Mouse (Mus musculus): Measurements from ENCODE around the gene Pga5. TPM values are rescaled to one million over a fixed set of nuclear protein-coding genes. Genes with fewer than 3 reads are reported as not detected.

Pga5 gene
- polyA plus RNA-seq (2017; shearing (Covaris generic)) = not detected

DNA sequence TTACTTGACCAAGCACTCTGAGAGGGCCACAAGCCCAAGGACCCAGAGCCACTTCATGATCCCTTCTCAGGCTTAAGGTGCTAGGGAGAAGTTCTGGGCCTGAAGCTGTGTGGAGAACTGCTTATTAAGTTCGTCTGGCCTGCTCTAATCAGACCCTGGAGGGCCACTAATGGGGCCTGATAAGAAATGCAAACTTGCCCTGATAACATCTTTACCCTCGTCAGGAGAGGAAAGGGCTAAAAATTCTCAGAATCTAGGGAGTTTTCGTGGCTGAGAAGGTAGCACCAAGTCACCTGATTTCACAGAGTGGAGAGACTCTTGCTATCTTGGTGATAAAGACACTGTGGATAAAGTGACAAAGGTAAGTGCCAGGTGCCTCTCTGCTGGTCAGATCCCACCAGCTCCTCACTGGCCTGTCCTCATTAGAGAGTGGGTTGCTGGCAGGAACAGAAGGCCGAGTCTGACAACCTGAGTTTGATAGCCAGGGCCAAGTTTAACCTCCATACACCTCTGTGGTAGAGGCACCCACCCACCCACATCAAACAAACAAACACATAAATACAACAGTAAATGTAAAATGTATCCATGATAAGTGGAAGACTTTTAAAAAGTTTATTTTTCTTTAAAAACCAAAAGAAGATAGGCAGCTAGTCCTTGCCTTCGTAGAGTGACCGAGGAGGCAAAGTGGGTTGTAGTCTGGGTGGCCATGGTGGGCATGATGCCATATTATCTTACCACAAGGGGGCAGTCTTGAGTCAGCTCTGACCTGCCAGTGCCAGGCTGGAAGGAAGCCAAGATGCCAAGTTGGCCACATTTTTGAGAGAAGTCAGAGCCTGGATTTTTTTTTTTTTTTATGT is at the start of gene Pga5:
Gene Pga5 (minus strand): TSS at position 157 of the 857 bp plus-strand sequence.

DNA sequence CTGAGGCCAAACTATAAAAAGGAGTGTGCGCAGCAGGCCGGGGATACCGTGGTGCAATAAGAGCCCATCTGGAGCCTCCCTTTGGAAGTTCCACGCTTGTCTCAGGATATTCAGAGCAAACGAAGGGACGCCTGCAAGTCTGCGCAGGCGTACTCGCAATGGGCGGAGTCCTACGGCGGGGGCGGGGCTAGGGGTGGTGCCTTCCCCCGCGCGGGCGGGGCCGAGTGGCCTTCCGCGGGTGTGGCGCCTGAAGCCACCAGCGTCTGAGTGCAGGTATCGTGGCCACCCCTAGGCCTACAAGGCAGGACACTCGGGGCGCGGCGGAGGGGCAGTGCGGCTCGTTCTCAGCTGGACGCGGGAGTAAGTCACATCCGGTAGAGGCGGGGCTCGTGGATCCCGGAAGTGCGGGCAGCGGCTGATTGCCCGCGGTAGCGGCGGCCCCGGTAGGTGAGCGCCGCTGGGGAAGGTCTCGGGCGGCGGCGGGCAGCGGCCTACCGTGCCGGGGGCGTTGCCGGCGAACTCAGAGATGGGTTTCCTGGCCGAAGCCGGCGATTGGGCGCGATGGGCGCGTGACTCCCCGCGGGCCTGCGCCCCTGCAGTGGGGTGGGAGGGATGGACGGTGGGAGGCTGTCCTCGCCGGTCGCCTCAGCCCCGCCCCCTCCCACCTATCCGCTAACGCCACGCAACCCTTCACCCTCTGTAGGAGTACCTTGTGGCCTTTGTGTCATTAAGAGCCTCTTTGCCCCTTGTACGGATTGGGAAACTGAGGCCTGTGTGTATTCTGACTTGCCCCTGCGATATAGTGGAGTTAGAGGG is 10.9 kb upstream of the Pga5 start, which contains the start of gene Vps37c:
Gene Vps37c (plus strand): TSS at position 199 of the 816 bp plus-strand sequence.

DNA sequence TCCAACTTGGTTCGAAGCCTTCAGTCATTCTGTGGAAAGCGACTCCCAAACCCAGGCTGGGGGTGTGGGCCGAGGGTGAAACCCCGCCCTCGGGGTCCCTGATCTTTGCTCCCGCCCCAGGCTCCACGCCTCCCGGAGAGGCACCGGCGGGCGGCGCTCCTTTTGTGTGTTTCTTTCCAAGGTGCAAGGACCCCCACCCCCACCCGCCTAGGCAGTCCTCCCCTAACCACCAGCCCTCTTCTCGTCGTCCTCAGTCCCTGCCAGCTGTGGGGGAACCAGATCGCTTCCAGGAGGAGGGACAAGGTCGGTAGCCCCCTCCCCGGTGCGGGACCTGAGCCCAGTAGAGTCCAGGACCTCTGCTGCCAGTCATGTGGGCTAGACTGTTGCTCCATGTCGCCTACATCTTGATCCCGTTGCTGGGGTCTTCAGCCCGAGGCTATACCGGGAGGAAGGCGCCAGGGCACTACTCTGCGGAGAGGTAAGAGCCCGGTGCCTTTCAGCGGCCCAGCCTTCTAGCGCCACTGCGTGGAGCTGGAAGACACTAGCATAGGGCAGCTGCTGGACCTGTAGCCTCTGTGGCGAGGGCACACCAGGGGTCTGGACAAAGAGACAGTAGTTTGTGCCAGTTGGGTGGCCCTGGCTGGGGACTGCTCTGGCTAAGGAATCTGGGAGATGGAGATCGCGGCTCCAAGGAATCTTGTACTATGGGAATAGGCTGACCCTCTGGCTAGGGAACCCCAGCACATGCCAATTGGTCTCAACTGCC is 43.6 kb downstream of the Pga5 start, which contains the start of gene Vwce:
Gene Vwce (plus strand): TSS at position 108 of the 766 bp plus-strand sequence.

Other genes with a start within 250 kb of the Pga5 start
- not detected for gene Lrrc10b, start 220.6 kb downstream of the Pga5 start, polyA plus RNA-seq (2017; shearing (Covaris generic))
- gene Ppp1r32, start 195.1 kb downstream of the Pga5 start, polyA plus RNA-seq (2017; shearing (Covaris generic)) = 0.35 TPM
- 33.6 TPM for gene Cpsf7, start 152.8 kb downstream of the Pga5 start, polyA plus RNA-seq (2017; shearing (Covaris generic))
- 94.9 TPM for gene Sdhaf2, start 151.9 kb downstream of the Pga5 start, polyA plus RNA-seq (2017; shearing (Covaris generic))
- 12.7 TPM for gene Tmem216, start 121.8 kb downstream of the Pga5 start, polyA plus RNA-seq (2017; shearing (Covaris generic))
- 53.0 TPM for gene Cyb561a3, start 100.9 kb downstream of the Pga5 start, polyA plus RNA-seq (2017; shearing (Covaris generic))
- 22.4 TPM for gene Tmem138, start 100.7 kb downstream of the Pga5 start, polyA plus RNA-seq (2017; shearing (Covaris generic))
- gene Ddb1, start 72.7 kb downstream of the Pga5 start, polyA plus RNA-seq (2017; shearing (Covaris generic)) = 208 TPM
- 9.0 TPM for gene Tkfc, start 72.4 kb downstream of the Pga5 start, polyA plus RNA-seq (2017; shearing (Covaris generic))
- not detected for gene Vwce, start 43.9 kb downstream of the Pga5 start, polyA plus RNA-seq (2017; shearing (Covaris generic))
- gene Vps37c, start 10.7 kb upstream of the Pga5 start, polyA plus RNA-seq (2017; shearing (Covaris generic)) = 26.3 TPM
- gene Cd5, start 60.9 kb upstream of the Pga5 start, polyA plus RNA-seq (2017; shearing (Covaris generic)) = 569 TPM
- gene Cd6, start 152.0 kb upstream of the Pga5 start, polyA plus RNA-seq (2017; shearing (Covaris generic)) = 778 TPM
- gene Slc15a3, start 161.7 kb upstream of the Pga5 start, polyA plus RNA-seq (2017; shearing (Covaris generic)) = 1.9 TPM
- 0.46 TPM for gene Tmem132a, start 191.9 kb upstream of the Pga5 start, polyA plus RNA-seq (2017; shearing (Covaris generic))
- 60.7 TPM for gene Tmem109, start 203.9 kb upstream of the Pga5 start, polyA plus RNA-seq (2017; shearing (Covaris generic))
- gene Prpf19, start 217.2 kb upstream of the Pga5 start, polyA plus RNA-seq (2017; shearing (Covaris generic)) = 76.9 TPM
- gene Zp1, start 242.6 kb upstream of the Pga5 start, polyA plus RNA-seq (2017; shearing (Covaris generic)) = not detected